Mouse (Mus musculus) ES-E14 (cell line): ENCODE results near the gene Shroom2. TPM values are rescaled to one million over a fixed set of nuclear protein-coding genes. Genes with fewer than 3 reads are reported as not detected.

Source experiments
- DNase-seq: peaks from one replicate; pipeline ENCODE4 v3.0.0-alpha.2; 2013; ENCODE audit warnings: low read depth, low spot score
- H3K27ac ChIP-seq: 2 replicates; pipeline ENCODE4 v1.5.1; 2012; ENCODE audit warnings: low read depth, mild to moderate bottlenecking, low read length, moderate library complexity, mixed read lengths; ENCODE audit not compliant: poor library complexity, insufficient read depth, severe bottlenecking
- H3K36me3 ChIP-seq: 2 replicates; pipeline ENCODE4 v1.6.1; 2012; ENCODE audit warnings: mild to moderate bottlenecking, low read length, moderate library complexity, mixed read lengths; ENCODE audit not compliant: control insufficient read depth, poor library complexity, insufficient read depth, severe bottlenecking
- H3K4me1 ChIP-seq, 2 experiments: fragments of 150-350 bp in 1 of 2; sonication (generic) in 1 of 2; 2 replicates each; pipeline ENCODE4 v1.6.1; 2012; ENCODE audit warnings: low read length in 2 of 2, mild to moderate bottlenecking in 1 of 2, mixed read lengths in 1 of 2; ENCODE audit not compliant: control insufficient read depth in 2 of 2, insufficient read depth in 2 of 2, poor library complexity in 1 of 2
- H3K4me3 ChIP-seq, 2 experiments: fragments of 150-350 bp in 1 of 2; sonication (generic) in 1 of 2; 2 replicates each; pipeline ENCODE4 v1.5.1; 2012; ENCODE audit warnings: low read length in 2 of 2, low read depth in 1 of 2, mild to moderate bottlenecking in 1 of 2, mixed read lengths in 1 of 2; ENCODE audit not compliant: insufficient read depth in 1 of 2, poor library complexity in 1 of 2, severe bottlenecking in 1 of 2
- H3K9ac ChIP-seq: 2 replicates; pipeline ENCODE4 v1.6.1; 2012; ENCODE audit warnings: low read depth, mild to moderate bottlenecking, low read length, mixed read lengths; ENCODE audit not compliant: poor library complexity, insufficient read depth, severe bottlenecking
- H3K9me3 ChIP-seq: fragments of 150-350 bp; sonication (generic); 2 replicates; pipeline ENCODE4 v1.6.1; 2012; ENCODE audit warnings: low read depth, mild to moderate bottlenecking, low read length; ENCODE audit not compliant: control insufficient read depth, insufficient read depth
- CHD2 ChIP-seq: IDR thresholded peaks from 2 replicates; pipeline ENCODE4 v1.6.1; 2014; ENCODE audit warnings: mild to moderate bottlenecking, low read depth, low read length, inconsistent platforms
- HCFC1 ChIP-seq: IDR thresholded peaks from 2 replicates; pipeline ENCODE4 v1.6.1; 2012; ENCODE audit warnings: low read length, inconsistent platforms, borderline replicate concordance; ENCODE audit not compliant: insufficient read depth
- MAFK ChIP-seq: IDR thresholded peaks from 2 replicates; pipeline ENCODE4 v1.6.1; 2014; ENCODE audit warnings: mild to moderate bottlenecking, low read depth, low read length, inconsistent platforms; ENCODE audit not compliant: insufficient read depth
- ZC3H11A ChIP-seq: IDR thresholded peaks from 2 replicates; pipeline ENCODE4 v1.6.1; 2012; ENCODE audit warnings: low read depth, mild to moderate bottlenecking, inconsistent platforms, low read length, borderline replicate concordance
- ZNF384 ChIP-seq: IDR thresholded peaks from 2 replicates; pipeline ENCODE4 v1.6.1; 2012; ENCODE audit warnings: low read depth, low read length, inconsistent platforms
- in situ Hi-C, 2 experiments: fragments of 600-800 bp; cut with MboI; formaldehyde crosslinking; loops; one replicate each; pipeline ENCODE4 v1.15.1; 2025; ENCODE audit warnings: low sequenced_read_pairs in 2 of 2, inconsistent platforms in 1 of 2; ENCODE audit not compliant: unreplicated experiment in 2 of 2
- total RNA-seq: library from RNA; depleted of rRNA; stranded (reverse); fragments of 300-350 nt; gene quantifications from 2 replicates; pipeline ENCODE4 v1.2.3, GENCODE M21; 2012

The Shroom2 gene
- total RNA-seq, 1 experiment = 20.0 TPM

DNA sequence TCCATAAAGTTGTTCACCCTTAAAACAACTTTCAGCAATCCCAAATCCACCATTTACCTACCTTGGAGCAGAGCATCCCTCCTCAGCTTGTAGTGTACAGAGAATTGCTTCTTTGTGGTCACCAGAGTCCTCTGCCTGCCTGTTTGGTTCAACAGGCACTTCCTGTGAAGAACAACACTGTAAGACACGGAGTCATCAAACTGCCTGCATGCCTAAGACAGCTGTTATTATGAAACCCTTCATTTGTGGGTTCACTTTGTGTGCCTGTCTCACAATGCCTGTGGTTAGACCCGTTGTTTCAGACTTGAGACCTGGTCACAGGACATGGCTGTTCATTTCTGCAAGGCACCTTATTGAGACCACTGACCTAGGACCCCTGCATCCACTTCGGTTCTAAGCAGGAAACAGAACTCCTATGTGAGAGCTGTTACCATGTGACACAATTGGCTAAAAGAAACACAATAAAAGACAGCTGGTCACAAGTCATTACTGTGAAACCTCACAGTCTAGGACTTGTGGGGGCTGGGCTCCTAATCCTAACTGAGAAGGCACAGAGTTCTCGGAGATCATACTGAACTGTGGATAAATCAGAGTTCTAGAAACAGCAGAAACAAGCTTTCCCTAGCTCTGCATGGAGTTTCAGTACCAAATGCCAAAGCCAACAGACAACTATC, 111.8 kb downstream of the Shroom2 start:
- peaks cover 15% of the 10 kb centered on the region; the same call in 1 of the 2 replicates for H3K36me3 ChIP-seq
- DNase-seq = no peak
- no peaks in the 10 kb centered on the region for H3K9me3 ChIP-seq
- H3K4me1 ChIP-seq = peaks cover 2% of the 10 kb centered on the region in 2 experiments; a peak in 2 of 4 replicates
- in situ Hi-C loops = no loop called here
- no peak overlapping the region for H3K4me3 ChIP-seq
- no peak overlapping the region for H3K27ac ChIP-seq
- TF ChIP-seq ZNF384 (no peak), MAFK (no peak)
- no peak overlapping the region for H3K9ac ChIP-seq

DNA sequence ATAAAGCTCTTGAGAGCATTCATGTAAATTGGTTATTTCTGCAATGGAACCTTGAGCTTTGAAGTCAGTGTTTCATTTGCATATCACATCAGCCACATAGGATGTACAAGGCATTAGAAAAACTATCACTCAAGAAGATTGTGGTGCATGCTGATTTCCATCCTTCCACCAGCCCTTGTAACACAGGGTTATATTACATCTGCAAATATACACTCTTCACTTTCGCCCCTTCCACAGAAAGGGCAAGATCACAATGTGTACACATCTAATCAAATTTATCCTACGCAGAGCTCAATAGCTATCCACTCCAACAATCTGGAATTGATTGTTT, 112.7 kb downstream of the Shroom2 start:
- in situ Hi-C loops = no loop called here
- H3K36me3 ChIP-seq = peaks cover 15% of the 10 kb centered on the region; the same call in 1 of the 2 replicates
- TF ChIP-seq CHD2 (no peak), HCFC1 (no peak), MAFK (no peak), ZC3H11A (no peak), ZNF384 (no peak)
- no peaks in the 10 kb centered on the region for H3K9me3 ChIP-seq
- H3K4me3 ChIP-seq = no peak overlapping the region
- no peak overlapping the region for H3K9ac ChIP-seq
- DNase-seq = no peak
- no peak overlapping the region for H3K27ac ChIP-seq
- peaks cover 2 to 7% of the 10 kb centered on the region in 2 experiments; a peak in 2 of 4 replicates for H3K4me1 ChIP-seq

DNA sequence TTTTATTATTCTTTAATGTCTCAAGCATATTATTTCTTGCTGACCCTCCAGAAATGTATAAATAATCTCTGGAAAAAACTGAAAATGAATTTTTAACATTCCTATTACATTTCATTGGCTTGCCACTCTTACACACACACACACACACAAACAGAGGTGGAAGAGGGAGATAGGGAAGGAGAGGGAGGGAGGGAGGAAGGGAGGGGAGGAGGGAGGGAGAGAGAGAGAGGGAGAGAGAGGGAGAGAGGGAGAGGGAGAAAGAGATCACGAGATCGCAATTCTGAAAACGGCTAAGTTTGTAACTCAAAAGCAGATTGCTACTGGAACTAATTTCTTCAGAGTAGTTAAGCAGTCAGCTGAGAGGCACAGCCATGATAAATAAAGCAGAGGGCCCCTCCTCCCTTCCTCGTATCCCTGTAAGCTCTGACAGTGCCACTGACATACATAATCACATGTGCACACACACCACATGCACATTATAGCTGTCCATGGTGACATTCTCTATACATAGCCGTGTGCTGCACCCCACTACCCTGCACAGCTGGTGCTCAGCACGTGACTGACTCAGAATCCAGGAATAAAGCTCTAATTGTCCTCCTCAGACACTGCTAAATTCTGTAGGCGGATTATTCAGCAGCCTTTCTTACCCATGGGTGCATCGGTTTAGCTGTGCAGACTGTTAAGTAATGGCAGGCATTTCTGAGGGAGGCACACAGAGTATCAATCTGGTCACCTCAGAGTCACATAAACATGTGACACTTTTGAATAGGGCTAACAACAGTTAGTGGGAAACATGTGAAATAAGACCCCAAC, 113.3 kb downstream of the Shroom2 start:
- H3K27ac ChIP-seq = no peak overlapping the region
- no peaks in the 10 kb centered on the region for H3K9me3 ChIP-seq
- peaks cover 2 to 8% of the 10 kb centered on the region in 2 experiments; a peak in 2 of 4 replicates for H3K4me1 ChIP-seq
- DNase-seq = no peak
- in situ Hi-C loops = no loop called here
- H3K9ac ChIP-seq = no peak overlapping the region
- peaks cover 15% of the 10 kb centered on the region; the same call in 1 of the 2 replicates for H3K36me3 ChIP-seq
- TF ChIP-seq CHD2 (no peak), HCFC1 (no peak), ZC3H11A (no peak), MAFK (no peak), ZNF384 (no peak)
- H3K4me3 ChIP-seq = no peak overlapping the region

DNA sequence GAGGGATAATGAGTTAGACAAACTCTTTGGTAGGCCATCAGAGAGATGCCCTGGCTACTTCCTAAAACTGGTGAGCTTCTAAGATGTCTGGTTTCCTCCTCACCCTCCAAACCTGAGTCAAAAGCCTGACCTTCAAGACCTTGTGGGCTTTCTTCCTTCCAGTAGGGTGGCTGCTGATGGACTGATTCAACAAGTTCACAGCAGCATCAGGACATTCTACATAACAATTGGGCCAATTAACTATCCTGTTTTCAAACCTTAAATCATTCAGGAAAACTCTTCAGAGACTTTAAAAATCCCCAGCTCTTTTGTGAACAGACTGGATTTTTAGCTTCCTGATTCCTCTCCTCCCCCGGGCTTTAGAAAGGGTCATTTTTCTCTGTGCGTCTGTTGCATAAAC, 116.6 kb downstream of the Shroom2 start:
- in situ Hi-C loops = no loop called here
- DNase-seq = peak; percentile 44
- Histone ChIP-seq H3K9me3 (no peaks in the 10 kb centered on the region), H3K4me3 (no peak overlapping the region), H3K27ac (no peak overlapping the region; the same call in 1 of the 2 replicates), H3K36me3 (peaks cover 4% of the 10 kb centered on the region; the same call in 1 of the 2 replicates), H3K4me1 (peaks cover 2 to 8% of the 10 kb centered on the region in 2 experiments; a peak in 2 of 4 replicates), H3K9ac (no peak overlapping the region)
- TF ChIP-seq CHD2 (no peak), HCFC1 (no peak), MAFK (no peak), ZC3H11A (no peak), ZNF384 (no peak)
